Mouse (Mus musculus): Measurements from ENCODE around the gene Tead3. TPM values are rescaled to one million over a fixed set of nuclear protein-coding genes. Genes with fewer than 3 reads are reported as not detected.

The Tead3 gene
- polyA plus RNA-seq, 1 experiment from 2014 or later: 5.7 TPM

- H3K36me3 ChIP-seq: peaks cover 20% of the 10 kb centered on the region
- no peaks in the 10 kb centered on the region for H3K9me3 ChIP-seq
- peak; percentile 11 for ATAC-seq (ENCODE audit: low FRiP score, low read depth)
- peak overlapping the region; percentile 72 for H3K4me2 ChIP-seq (replicated peaks)
- no peak overlapping the region for H3K9ac ChIP-seq (replicated peaks)
- H3K4me1 ChIP-seq: peaks cover 19% of the 10 kb centered on the region
- H3K4me3 ChIP-seq: peak overlapping the region; percentile 72
- H3K27me3 ChIP-seq: peaks cover 3% of the 10 kb centered on the region; the same call in 1 of the 2 replicates
- H3K27ac ChIP-seq (replicated peaks): no peak overlapping the region
- 27% methylated on average over 17 of the region's 17 CpGs for WGBS
Measured at GRCm38 (mm10) chr17:28312232-28313211, 38.1 kb downstream of the Tead3 start.

DNA sequence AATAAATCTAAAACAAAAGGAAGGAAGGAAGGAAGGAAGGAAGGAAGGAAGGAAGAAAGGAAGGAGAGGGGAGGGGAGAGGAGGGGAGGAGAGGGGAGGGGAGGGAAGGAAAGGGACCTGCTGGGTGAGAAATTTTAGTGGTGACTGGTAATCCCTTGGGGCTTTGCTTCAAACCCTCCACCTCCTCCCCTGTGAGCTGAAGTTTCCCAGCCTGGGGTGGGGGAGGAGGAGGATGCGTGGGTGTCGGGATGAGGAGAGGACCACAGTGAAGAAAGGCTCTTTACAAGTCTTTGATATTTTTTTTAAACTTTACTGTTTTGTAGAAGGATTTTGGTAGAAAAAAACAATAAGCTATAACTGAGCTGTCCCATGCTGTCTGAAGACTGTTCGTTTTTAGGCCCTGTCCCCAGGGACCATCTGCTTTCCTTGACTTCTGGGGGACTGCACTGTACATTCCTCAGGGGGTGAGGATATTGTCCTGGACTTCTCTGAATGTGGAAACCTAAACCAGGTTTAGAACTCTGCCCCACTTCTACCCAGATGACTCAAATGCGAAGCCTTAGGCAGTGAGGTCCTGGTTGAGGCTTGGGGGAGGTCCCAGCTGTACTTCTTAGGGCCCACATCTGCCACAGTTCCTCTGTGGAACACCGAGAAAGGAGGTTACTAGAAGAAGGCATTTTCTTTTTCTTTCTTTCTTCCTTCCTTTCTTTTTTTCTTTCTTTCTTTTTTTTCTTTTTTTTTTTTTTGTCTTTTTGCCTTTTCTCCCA lies 39.1 kb downstream of the Tead3 start:
- peaks cover 10% of the 10 kb centered on the region for H3K36me3 ChIP-seq
- no peaks in the 10 kb centered on the region for H3K9me3 ChIP-seq
- WGBS: 80% methylated on average over 5 of the region's 5 CpGs
- no peak overlapping the region for H3K4me2 ChIP-seq (replicated peaks)
- H3K4me3 ChIP-seq: no peak overlapping the region
- H3K4me1 ChIP-seq: peaks cover 19% of the 10 kb centered on the region
- H3K27me3 ChIP-seq: peaks cover 3% of the 10 kb centered on the region; the same call in 1 of the 2 replicates
- ATAC-seq (ENCODE audit: low FRiP score, low read depth): no peak
- no peak overlapping the region for H3K27ac ChIP-seq (replicated peaks)
- H3K9ac ChIP-seq (replicated peaks): no peak overlapping the region

DNA sequence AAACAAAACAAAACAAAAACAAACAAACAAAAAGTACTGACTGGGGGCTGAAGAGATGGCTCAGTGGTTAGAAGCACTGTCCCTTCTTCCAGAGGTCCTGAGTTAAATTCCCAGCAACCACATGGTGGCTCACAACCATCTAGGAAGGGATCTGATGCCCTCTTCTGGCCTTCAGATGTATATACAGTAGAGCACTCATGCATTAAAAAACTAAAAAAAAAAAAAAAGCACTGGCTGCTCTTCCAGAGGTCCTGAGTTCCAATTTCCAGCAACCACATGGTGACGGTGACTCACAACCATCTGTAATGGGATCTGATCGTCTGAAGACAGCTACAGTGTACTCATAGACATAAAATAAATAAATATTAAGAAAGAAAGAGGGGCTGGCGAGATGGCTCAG lies 39.8 kb downstream of the Tead3 start:
- no peak for ATAC-seq (ENCODE audit: low FRiP score, low read depth)
- H3K9me3 ChIP-seq: no peaks in the 10 kb centered on the region
- WGBS: 80% methylated on average over 3 of the region's 3 CpGs

DNA sequence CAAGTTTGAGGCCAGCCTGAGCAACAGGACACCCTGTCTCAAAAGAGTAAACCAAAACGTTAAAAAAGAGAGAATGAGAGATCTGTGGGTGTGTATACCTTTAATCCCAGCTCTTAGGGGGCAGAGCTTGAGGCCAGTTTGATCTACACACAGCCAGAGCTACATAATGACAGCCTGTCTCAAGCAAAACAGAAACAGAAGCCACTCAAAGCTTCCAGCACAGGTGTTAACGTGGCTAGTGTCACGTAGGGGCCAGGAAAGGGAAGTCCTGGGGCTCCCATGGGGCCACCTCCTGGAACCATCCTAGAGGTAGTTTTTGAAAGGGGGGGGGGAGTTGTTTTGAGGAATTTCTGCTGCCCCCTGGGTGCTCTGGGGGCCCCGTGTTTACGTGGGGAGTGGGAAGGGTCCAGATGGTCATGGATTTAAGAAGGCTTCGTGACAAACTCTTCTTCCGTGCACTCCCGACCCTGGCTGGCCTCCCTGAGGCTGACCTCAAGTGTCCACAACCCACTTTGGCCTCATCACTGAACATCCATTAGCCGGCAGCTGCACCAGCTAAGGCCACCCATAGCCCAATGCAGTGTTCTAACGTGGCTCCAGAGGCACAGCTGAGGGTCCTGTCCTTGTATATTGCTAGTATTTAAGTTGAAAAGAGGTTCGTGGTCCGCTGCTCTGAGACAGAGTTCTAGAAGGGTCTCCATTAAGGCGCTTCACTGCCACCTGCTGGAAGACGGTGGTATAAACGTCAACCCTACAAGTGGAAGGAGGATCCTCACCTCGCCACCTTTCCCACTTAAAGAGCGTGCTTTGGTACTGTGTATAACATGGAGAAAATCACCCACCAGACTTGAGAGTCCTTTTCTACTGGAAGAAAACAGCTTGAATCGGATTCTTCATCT lies 42.1 kb downstream of the Tead3 start:
- 23% methylated on average over 18 of the region's 18 CpGs for WGBS
- ATAC-seq (ENCODE audit: low FRiP score, low read depth): no peak
- no peak overlapping the region for H3K4me3 ChIP-seq
- H3K27ac ChIP-seq (replicated peaks): no peak overlapping the region
- peaks cover 3% of the 10 kb centered on the region for H3K4me1 ChIP-seq
- no peak overlapping the region for H3K4me2 ChIP-seq (replicated peaks)
- H3K36me3 ChIP-seq: no peaks in the 10 kb centered on the region
- peaks cover 4% of the 10 kb centered on the region; the same call in 1 of the 2 replicates for H3K27me3 ChIP-seq
- H3K9ac ChIP-seq (replicated peaks): no peak overlapping the region
- no peaks in the 10 kb centered on the region for H3K9me3 ChIP-seq

More for the DNA sequence above, 39.8 kb downstream of the Tead3 start:
- peaks cover 3% of the 10 kb centered on the region; the same call in 1 of the 2 replicates for H3K27me3 ChIP-seq
- H3K4me3 ChIP-seq: no peak overlapping the region
- H3K9ac ChIP-seq (replicated peaks): no peak overlapping the region
- H3K27ac ChIP-seq (replicated peaks): no peak overlapping the region
- H3K36me3 ChIP-seq: peaks cover 3% of the 10 kb centered on the region; the same call in 1 of the 2 replicates
- peaks cover 19% of the 10 kb centered on the region for H3K4me1 ChIP-seq
- no peak overlapping the region for H3K4me2 ChIP-seq (replicated peaks)

DNA sequence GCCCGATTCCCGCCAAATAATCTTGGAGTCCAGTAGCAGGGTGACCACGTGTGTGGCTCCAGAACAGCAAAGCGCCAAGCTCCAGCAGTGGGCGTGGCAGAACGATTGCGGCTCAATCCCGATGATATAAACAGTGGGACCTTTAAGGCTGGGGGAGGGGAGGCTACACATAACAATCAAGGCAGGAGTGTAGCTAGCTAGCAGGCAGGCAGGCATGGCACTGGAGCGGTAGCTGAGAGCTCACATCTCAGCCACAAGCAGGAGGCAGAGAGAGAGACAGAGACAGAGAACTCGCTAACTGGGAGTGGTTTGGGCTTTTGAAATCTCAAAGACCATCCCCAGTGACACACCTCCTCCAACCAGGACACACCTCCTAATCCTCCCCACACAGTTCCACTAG lies 45.4 kb downstream of the Tead3 start:
- Histone ChIP-seq H3K9me3 (no peaks in the 10 kb centered on the region), H3K27ac (replicated peaks) (no peak overlapping the region), H3K36me3 (no peaks in the 10 kb centered on the region), H3K4me2 (replicated peaks) (no peak overlapping the region), H3K9ac (replicated peaks) (no peak overlapping the region), H3K4me3 (no peak overlapping the region), H3K27me3 (peaks cover 7% of the 10 kb centered on the region; the same call in 1 of the 2 replicates), H3K4me1 (peaks cover 3% of the 10 kb centered on the region; the same call in 1 of the 2 replicates)
- ATAC-seq (ENCODE audit: low FRiP score, low read depth): no peak
- 56% methylated on average over 10 of the region's 10 CpGs for WGBS

- Histone ChIP-seq H3K4me1 (peaks cover 5% of the 10 kb centered on the region; the same call in 1 of the 2 replicates), H3K9me3 (no peaks in the 10 kb centered on the region), H3K36me3 (0 out of 2 replicates have a peak, but pooled peaks cover 9% of the 10 kb centered on the region), H3K4me2 (replicated peaks) (no peak overlapping the region), H3K4me3 (no peak overlapping the region), H3K27ac (replicated peaks) (no peak overlapping the region), H3K9ac (replicated peaks) (no peak overlapping the region), H3K27me3 (0 out of 2 replicates have a peak, but pooled peaks cover 4% of the 10 kb centered on the region)
- ATAC-seq (ENCODE audit: low FRiP score, low read depth): no peak
- 56% methylated on average over 3 of the region's 3 CpGs for WGBS
Measured at GRCm38 (mm10) chr17:28300850-28301249, 49.8 kb downstream of the Tead3 start.

GRCm38 (mm10) chr17:28300323-28300722 lies 50.3 kb downstream of the Tead3 start:
- ATAC-seq (ENCODE audit: low FRiP score, low read depth): no peak
- Histone ChIP-seq H3K4me3 (no peak overlapping the region), H3K9me3 (no peaks in the 10 kb centered on the region), H3K27me3 (0 out of 2 replicates have a peak, but pooled peaks cover 4% of the 10 kb centered on the region), H3K27ac (replicated peaks) (no peak overlapping the region), H3K4me1 (peaks cover 6% of the 10 kb centered on the region; the same call in 1 of the 2 replicates), H3K9ac (replicated peaks) (peak overlapping the region; percentile 24; the same call in 1 of the 2 replicates), H3K4me2 (replicated peaks) (no peak overlapping the region), H3K36me3 (0 out of 2 replicates have a peak, but pooled peaks cover 9% of the 10 kb centered on the region)
- 30% methylated on average over 9 of the region's 9 CpGs for WGBS

- Histone ChIP-seq H3K4me3 (no peak overlapping the region), H3K4me2 (replicated peaks) (no peak overlapping the region), H3K9ac (replicated peaks) (peak overlapping the region; percentile 24; the same call in 1 of the 2 replicates), H3K27ac (replicated peaks) (no peak overlapping the region), H3K9me3 (no peaks in the 10 kb centered on the region), H3K36me3 (0 out of 2 replicates have a peak, but pooled peaks cover 9% of the 10 kb centered on the region), H3K27me3 (0 out of 2 replicates have a peak, but pooled peaks cover 4% of the 10 kb centered on the region), H3K4me1 (peaks cover 11% of the 10 kb centered on the region; the same call in 1 of the 2 replicates)
- ATAC-seq (ENCODE audit: low FRiP score, low read depth): no peak
- 56% methylated on average over 11 of the region's 11 CpGs for WGBS
Measured at GRCm38 (mm10) chr17:28299669-28300320, 50.8 kb downstream of the Tead3 start.

DNA sequence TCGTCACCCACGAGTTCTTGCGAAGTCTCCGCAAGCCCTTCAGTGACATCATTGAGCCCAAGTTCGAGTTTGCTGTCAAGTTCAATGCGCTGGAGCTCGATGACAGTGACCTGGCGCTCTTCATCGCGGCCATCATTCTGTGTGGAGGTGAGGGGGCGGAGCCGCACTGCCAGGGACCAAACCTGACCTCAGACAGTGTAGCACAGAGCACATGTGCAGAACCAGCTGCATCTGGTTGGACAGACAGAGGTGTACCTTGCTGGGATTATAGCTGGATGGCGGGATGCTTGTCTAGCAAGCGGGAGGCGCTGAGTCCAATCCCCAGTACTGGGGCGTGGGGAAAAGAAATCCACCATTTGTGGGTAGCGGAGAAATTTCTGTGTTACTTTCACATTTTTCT lies 51.7 kb downstream of the Tead3 start:
- Histone ChIP-seq H3K4me1 (peaks cover 15% of the 10 kb centered on the region; the same call in 1 of the 2 replicates), H3K27ac (replicated peaks) (no peak overlapping the region), H3K4me3 (no peak overlapping the region), H3K9me3 (no peaks in the 10 kb centered on the region), H3K9ac (replicated peaks) (no peak overlapping the region), H3K27me3 (0 out of 2 replicates have a peak, but pooled peaks cover 4% of the 10 kb centered on the region), H3K36me3 (0 out of 2 replicates have a peak, but pooled peaks cover 9% of the 10 kb centered on the region), H3K4me2 (replicated peaks) (no peak overlapping the region)
- WGBS: 96% methylated on average over 17 of the region's 17 CpGs
- ATAC-seq (ENCODE audit: low FRiP score, low read depth): no peak

GRCm38 (mm10) chr17:28294449-28295333 lies 55.9 kb downstream of the Tead3 start:
- Histone ChIP-seq H3K27ac (replicated peaks) (peak overlapping the region; percentile 31; the same call in 1 of the 2 replicates), H3K4me3 (no peak overlapping the region), H3K4me2 (replicated peaks) (no peak overlapping the region), H3K36me3 (0 out of 2 replicates have a peak, but pooled peaks cover 9% of the 10 kb centered on the region), H3K27me3 (no peaks in the 10 kb centered on the region), H3K9ac (replicated peaks) (no peak overlapping the region), H3K9me3 (no peaks in the 10 kb centered on the region), H3K4me1 (peaks cover 10% of the 10 kb centered on the region; the same call in 1 of the 2 replicates)
- WGBS: 66% methylated on average over 17 of the region's 17 CpGs
- no peak; the same call in 1 of the 2 replicates for ATAC-seq (ENCODE audit: low FRiP score, low read depth)

Data from midbrain, embryonic 12.5 days (tissue).